Mouse (Mus musculus) E14TG2a.4 (cell line): Measurements from ENCODE around the gene Polr3h.

Source experiments
- H3K27me3 ChIP-seq: 2 replicates; pipeline ENCODE4 v1.6.1; 2014; ENCODE audit warnings: low read length, control low read depth; ENCODE audit not compliant: insufficient read depth
- H3K36me3 ChIP-seq: 2 replicates; pipeline ENCODE4 v1.6.1; 2014; ENCODE audit warnings: low read length, control low read depth; ENCODE audit not compliant: insufficient read depth
- H3K4me1 ChIP-seq: replicated peaks from 2 replicates; pipeline ENCODE4 v1.6.1; 2014; ENCODE audit warnings: low read depth, low read length, control low read depth
- H3K4me3 ChIP-seq: replicated peaks from 2 replicates; pipeline ENCODE4 v1.5.1; 2014; ENCODE audit warnings: mild to moderate bottlenecking, low read length
- H3K9me3 ChIP-seq: 2 replicates; pipeline ENCODE4 v1.6.1; 2014; ENCODE audit warnings: low read length, control low read depth
- CTCF ChIP-seq: conservative IDR thresholded peaks from 2 replicates; pipeline ENCODE4 v1.5.1; 2014; ENCODE audit warnings: low read length
- NANOG ChIP-seq: IDR thresholded peaks from 2 replicates; pipeline ENCODE4 v1.6.1; 2014; ENCODE audit warnings: borderline replicate concordance, low read length, mixed read lengths
- POU5F1 ChIP-seq: IDR thresholded peaks from 2 replicates; pipeline ENCODE4 v1.6.1; 2014; ENCODE audit warnings: low read length, borderline replicate concordance

Gene Polr3h

DNA sequence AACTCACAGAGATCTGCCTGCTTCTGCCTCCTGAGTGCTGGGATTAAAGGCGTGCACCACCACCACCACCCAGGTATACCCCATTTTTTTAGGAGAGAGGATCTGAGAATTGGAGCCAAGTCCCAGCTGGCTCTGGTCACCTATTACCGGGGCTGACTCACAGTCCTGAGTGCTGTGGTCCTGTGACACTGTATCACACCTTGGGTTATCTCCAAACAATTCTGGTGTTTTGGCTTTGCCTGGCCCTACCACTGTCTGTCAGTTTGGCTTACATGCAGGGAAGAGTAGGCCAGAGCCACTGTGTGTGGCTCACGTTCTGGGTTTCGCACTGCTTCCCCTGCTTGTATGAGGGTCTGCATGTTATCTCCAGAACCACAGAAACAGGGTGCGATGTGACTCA is 14.2 kb upstream of the Polr3h start:
- TF ChIP-seq NANOG, result no peak
- TF ChIP-seq POU5F1, result no peak
- no peak for TF ChIP-seq CTCF
- no peaks in the 10 kb centered on the region for H3K9me3 ChIP-seq
- peaks cover 46% of the 10 kb centered on the region for H3K4me1 ChIP-seq
- H3K4me3 ChIP-seq, result no peak overlapping the region
- no peaks in the 10 kb centered on the region for H3K36me3 ChIP-seq
- H3K27me3 ChIP-seq, result peaks cover 22% of the 10 kb centered on the region

DNA sequence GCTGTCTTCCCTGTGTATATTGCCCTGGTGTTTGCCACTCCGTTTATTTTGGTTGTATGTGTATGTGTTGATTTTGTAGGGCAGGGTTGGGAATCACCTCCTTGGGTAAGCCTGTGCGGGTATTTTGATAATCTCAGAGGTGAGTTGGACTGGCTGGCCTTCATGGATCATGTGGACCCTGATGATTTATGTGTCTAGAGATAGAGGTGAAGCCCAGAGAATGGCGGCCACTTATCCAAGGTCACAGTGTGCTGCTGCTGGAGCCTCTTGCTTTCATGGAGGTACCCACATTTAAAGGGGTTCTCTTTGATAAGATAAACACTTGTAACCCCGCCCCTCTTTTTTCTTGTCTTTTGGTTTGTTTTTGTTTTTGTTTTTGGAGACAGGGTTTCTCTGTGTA is 13.7 kb upstream of the Polr3h start:
- peaks cover 46% of the 10 kb centered on the region for H3K4me1 ChIP-seq
- peaks cover 22% of the 10 kb centered on the region for H3K27me3 ChIP-seq
- no peak for TF ChIP-seq POU5F1
- no peak for TF ChIP-seq NANOG
- TF ChIP-seq CTCF, result no peak
- no peaks in the 10 kb centered on the region for H3K36me3 ChIP-seq
- no peaks in the 10 kb centered on the region for H3K9me3 ChIP-seq
- no peak overlapping the region for H3K4me3 ChIP-seq

DNA sequence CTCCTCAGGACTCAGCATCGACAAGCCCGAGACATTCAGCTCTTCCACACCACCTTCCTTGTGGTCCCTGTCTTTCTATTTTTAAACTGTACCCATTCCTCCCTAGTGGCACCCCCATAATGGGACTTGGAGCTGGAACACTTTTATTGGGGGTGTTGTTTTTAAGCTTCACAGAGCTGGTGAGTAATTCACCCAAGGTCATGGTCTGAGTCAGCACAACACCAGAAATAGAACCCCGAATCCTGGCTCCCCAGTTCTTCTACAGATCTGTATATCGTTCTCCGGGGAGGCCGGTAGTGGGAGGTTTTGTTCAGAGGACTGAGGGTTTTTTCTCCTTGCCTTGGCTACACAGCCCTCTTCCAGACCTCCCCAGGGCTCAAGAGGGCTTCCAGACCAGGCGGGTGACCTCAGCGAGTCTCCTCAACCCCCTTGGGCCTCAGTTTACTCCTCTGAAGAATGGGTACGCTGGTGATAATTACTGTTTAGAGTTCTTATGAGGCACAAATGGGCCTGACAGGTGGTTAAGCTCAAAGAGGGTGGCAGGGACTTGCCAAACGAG is 13.2 kb upstream of the Polr3h start:
- H3K4me3 ChIP-seq, result no peak overlapping the region
- TF ChIP-seq NANOG, result no peak
- TF ChIP-seq POU5F1, result no peak
- no peak for TF ChIP-seq CTCF
- H3K9me3 ChIP-seq, result no peaks in the 10 kb centered on the region
- H3K27me3 ChIP-seq, result peaks cover 22% of the 10 kb centered on the region
- H3K4me1 ChIP-seq, result peaks cover 46% of the 10 kb centered on the region
- no peaks in the 10 kb centered on the region for H3K36me3 ChIP-seq

DNA sequence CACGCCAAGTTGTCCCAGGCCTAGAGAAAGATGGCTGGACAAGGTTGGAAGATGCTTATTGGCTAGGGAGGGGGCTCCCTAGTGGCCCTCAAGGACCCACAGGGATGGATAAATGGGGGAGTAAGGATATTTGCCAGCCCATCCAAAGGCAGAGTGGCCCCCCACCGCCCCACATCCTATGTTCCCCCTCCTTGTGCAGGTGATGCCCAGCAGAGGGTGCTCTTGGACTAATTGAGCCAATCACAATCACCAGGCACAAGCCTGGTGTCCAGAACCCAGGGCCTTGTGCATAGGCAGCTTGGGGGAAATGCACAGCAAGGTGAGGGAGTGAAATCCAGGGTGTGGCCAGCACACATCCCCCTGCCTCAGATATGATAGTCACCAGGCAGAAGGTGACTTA is 12.2 kb upstream of the Polr3h start:
- H3K4me1 ChIP-seq, result peaks cover 45% of the 10 kb centered on the region
- H3K4me3 ChIP-seq, result no peak overlapping the region
- H3K27me3 ChIP-seq, result peaks cover 29% of the 10 kb centered on the region
- no peaks in the 10 kb centered on the region for H3K9me3 ChIP-seq
- no peaks in the 10 kb centered on the region for H3K36me3 ChIP-seq
- TF ChIP-seq NANOG (no peak), CTCF (peak; percentile 50)

DNA sequence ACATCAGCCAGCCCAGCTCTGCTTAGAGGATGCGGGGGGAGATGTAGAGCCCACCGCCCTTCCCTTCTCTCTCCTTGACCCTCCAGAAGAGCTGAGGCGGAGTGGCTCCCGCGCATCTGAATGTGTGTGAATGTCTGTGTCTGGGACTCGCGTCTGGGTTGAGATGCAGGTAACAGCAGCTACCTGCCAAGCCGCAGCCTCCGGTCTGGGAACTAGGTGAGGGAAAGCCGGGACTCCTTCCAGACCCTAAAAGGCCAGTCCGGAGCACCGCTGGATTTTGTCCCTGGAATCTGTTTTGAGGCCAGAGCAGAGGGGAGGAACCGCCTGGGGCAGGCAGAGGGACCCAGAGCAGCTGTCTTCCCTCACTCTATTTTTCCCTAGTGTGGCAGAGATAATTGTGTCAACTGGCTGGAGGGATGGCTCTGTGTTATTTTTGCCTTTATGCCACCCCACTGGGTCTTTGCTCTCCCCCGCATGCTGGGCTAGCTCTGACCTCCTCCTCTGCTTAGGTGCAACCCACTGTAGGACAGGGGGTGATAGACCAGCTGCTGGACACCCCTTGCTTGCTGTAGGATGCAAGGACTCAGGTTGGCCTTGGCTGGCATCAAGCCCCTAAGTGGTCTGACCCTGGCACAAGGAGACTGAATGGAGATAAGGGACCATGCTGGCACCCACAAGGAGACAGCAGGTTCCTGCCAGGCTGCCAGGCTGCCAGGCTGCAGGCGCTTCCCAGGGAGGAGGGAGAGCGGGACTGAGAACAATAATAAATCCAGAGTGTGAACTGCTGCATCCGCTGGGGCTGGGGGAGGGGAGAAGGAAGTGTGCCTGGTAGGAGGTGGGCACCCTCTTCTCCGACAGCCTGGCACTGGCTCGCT is 11.3 kb upstream of the Polr3h start:
- TF ChIP-seq NANOG, result no peak
- TF ChIP-seq CTCF, result no peak
- no peak for TF ChIP-seq POU5F1
- no peaks in the 10 kb centered on the region for H3K36me3 ChIP-seq
- no peaks in the 10 kb centered on the region for H3K9me3 ChIP-seq
- H3K4me1 ChIP-seq, result peaks cover 49% of the 10 kb centered on the region
- H3K27me3 ChIP-seq, result peaks cover 27% of the 10 kb centered on the region
- peak overlapping the region; percentile 65 for H3K4me3 ChIP-seq

DNA sequence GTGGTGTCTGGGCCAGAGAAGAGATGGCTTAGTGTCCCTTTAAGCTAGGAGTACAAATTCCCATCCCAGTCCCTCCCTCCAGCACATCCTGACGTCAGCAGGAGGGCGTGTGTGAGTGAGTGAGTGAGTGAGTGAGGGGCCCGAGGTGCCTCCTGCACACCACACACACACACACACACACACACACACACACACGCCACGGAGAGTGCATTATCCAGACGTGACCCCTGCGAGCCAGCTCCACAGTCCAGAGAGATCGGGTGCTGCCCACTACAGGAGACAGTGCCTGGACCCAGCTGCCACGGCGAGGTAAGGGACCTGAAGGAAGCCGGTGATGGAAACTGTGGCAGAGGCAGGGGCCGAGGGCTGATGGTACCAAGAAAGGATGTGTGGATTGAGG is 10.6 kb upstream of the Polr3h start, which contains the start of gene Csdc2:
Gene Csdc2 (plus strand): TSS at position 81 of the 400 bp plus-strand sequence.
- peak within 1 kb of the TSS; percentile 65 for H3K4me3 ChIP-seq
- no peaks in the 10 kb centered on the region for H3K36me3 ChIP-seq
- no peaks in the 10 kb centered on the region for H3K9me3 ChIP-seq
- H3K4me1 ChIP-seq, result peaks cover 48% of the 10 kb centered on the region
- H3K27me3 ChIP-seq, result peaks cover 27% of the 10 kb centered on the region
- TF ChIP-seq CTCF, result no peak
- TF ChIP-seq POU5F1, result no peak
- no peak for TF ChIP-seq NANOG

DNA sequence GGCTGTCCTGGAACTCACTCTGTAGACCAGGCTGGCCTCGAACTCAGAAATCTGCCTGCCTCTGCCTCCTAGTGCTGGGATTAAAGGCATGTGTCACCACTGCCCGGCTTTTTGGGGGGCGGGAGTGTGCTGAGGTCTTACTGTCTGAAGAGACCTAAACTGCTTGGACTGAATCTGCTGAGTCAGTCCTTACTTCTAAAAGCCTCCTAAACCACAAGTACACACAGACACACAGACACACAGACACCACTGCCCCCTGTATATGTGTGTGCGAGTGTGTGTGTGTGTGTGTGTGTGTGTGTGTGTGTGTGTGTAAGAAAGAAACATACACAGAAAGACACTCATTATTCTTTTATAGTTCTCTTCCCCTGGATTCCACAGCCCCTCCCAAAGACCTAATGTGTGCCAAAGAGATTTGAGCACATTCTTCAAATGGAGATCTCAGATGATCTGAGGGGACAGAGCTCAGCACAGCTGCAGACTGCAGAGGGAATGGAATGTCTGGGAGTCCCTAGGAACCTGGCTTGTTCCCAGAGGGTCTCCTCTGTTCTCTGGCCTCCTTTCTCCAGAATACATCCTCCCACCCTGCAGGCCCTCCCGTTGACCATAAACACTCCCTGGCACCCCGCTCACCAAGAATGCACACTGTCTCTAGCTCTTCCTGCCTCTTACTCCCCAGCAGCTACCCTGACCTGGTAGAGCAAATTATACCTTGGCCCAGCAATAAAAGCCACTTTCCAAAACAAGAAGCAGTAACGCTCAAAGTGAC is 10.0 kb upstream of the Polr3h start:
- peaks cover 27% of the 10 kb centered on the region for H3K27me3 ChIP-seq
- H3K4me3 ChIP-seq, result peak overlapping the region; percentile 65; the same call in 1 of the 2 replicates
- H3K9me3 ChIP-seq, result no peaks in the 10 kb centered on the region

DNA sequence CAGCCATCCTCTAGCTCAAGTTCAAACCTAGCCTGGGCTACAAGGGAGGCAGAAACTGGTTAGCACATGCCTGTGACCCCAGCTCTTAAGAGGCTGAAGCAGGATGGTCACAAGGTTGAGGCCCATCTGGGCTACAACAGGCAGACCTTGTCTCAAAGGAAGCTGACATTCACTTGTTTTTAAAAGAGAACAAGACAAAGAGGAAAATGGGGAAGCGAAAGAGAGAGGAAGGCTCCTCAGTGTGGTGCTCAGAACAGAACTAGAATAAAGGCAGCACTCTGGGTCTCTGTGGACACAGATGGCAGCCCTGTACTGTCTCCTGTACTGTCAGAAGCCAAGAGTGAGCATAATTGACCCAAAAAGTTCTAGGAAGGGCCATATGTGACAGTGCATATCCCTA is 7.9 kb upstream of the Polr3h start:
- no peaks in the 10 kb centered on the region for H3K9me3 ChIP-seq
- H3K27me3 ChIP-seq, result peaks cover 27% of the 10 kb centered on the region
- no peak for TF ChIP-seq CTCF
- TF ChIP-seq POU5F1, result no peak
- no peak for TF ChIP-seq NANOG
- H3K36me3 ChIP-seq, result no peaks in the 10 kb centered on the region
- H3K4me1 ChIP-seq, result peaks cover 46% of the 10 kb centered on the region
- H3K4me3 ChIP-seq, result no peak overlapping the region

More for the DNA sequence above, 10.0 kb upstream of the Polr3h start:
- no peak for TF ChIP-seq CTCF
- TF ChIP-seq POU5F1, result no peak
- TF ChIP-seq NANOG, result no peak
- H3K4me1 ChIP-seq, result peaks cover 48% of the 10 kb centered on the region
- H3K36me3 ChIP-seq, result no peaks in the 10 kb centered on the region
